Mouse (Mus musculus): ENCODE measurements around the gene Dnajb6.
"Not testable (repeated sequence)": the region's sequence is repeated elsewhere in the genome, so short reads cannot be mapped to it uniquely, and the experiment has no call there.

- TF ChIP-seq CTCF (IDR thresholded peaks at IDR 0.05; ENCODE audit: low read depth); EP300 (optimal IDR thresholded peaks at IDR 0.05): not testable (repeated sequence)
These were observed 9.4 kb upstream of the Dnajb6 start for GRCm38 (mm10) chr5:29726070-29726469.

Measured in stomach, postnatal 0 days (tissue).